Mouse (Mus musculus) MEL (cell line): ENCODE measurements at regions not wholly inside any gene's neighbourhood (a gene's known extent, or its start where the extent isn't known, plus 50 kb on each side); places are given as distances from the start of the nearest gene placed in this dataset.

Experiments
- DNase-seq: peaks from one replicate; pipeline ENCODE4 v3.0.0; 2011; ENCODE audit warnings: low read depth, low spot score
- H3K27ac ChIP-seq: 2 replicates; pipeline ENCODE4 v1.5.1; 2012; ENCODE audit warnings: low read depth, mild to moderate bottlenecking, control low read depth, low read length, moderate library complexity; ENCODE audit not compliant: control insufficient read depth
- H3K27me3 ChIP-seq, 2 experiments: fragments of 150-350 bp in 1 of 2; sonication (generic) in 1 of 2; 2 replicates each; pipeline ENCODE4 v1.6.1; 2012; ENCODE audit warnings: low read length in 2 of 2, mild to moderate bottlenecking in 2 of 2, improper control_type of control experiment in 1 of 2, moderate library complexity in 1 of 2; ENCODE audit not compliant: insufficient read depth in 2 of 2, control insufficient read depth in 1 of 2
- H3K36me3 ChIP-seq, 2 experiments: 2 replicates each; pipeline ENCODE4 v1.6.1; 2012 to 2014; ENCODE audit warnings: low read length in 2 of 2, improper control_type of control experiment in 1 of 2, inconsistent platforms in 1 of 2, mild to moderate bottlenecking in 1 of 2; ENCODE audit not compliant: insufficient read depth in 2 of 2, control insufficient read depth in 1 of 2
- H3K4me1 ChIP-seq, 2 experiments: fragments of 150-350 bp in 1 of 2; sonication (generic) in 1 of 2; 2 replicates each; pipeline ENCODE4 v1.6.1; 2012; ENCODE audit warnings: low read length in 2 of 2, improper control_type of control experiment in 1 of 2, mild to moderate bottlenecking in 1 of 2; ENCODE audit not compliant: insufficient read depth in 2 of 2, control insufficient read depth in 1 of 2
- H3K4me3 ChIP-seq, 2 experiments: fragments of 150-350 bp in 1 of 2; sonication (generic) in 1 of 2; 2 replicates each; pipeline ENCODE4 v1.5.1; 2012; ENCODE audit warnings: low read depth in 2 of 2, low read length in 2 of 2, mild to moderate bottlenecking in 2 of 2, moderate library complexity in 2 of 2, control low read depth in 1 of 2, improper control_type of control experiment in 1 of 2; ENCODE audit not compliant: control insufficient read depth in 1 of 2, insufficient read depth in 1 of 2
- H3K79me2 ChIP-seq: 2 replicates; pipeline ENCODE4 v1.6.1; 2012; ENCODE audit warnings: mild to moderate bottlenecking, low read length, moderate library complexity; ENCODE audit not compliant: control insufficient read depth, poor library complexity, insufficient read depth
- H3K9ac ChIP-seq: 2 replicates; pipeline ENCODE4 v1.6.1; 2012; ENCODE audit warnings: low read depth, mild to moderate bottlenecking, control low read depth, low read length, moderate library complexity; ENCODE audit not compliant: control insufficient read depth, poor library complexity, severe bottlenecking
- H3K9me3 ChIP-seq: fragments of 150-350 bp; sonication (generic); replicated peaks from 2 replicates; pipeline ENCODE4 v1.6.1; 2012; ENCODE audit warnings: mild to moderate bottlenecking, low read length, improper control_type of control experiment, moderate library complexity; ENCODE audit not compliant: insufficient read depth
- BHLHE40 ChIP-seq: IDR thresholded peaks from 2 replicates; pipeline ENCODE4 v1.6.1; 2012; ENCODE audit warnings: low read depth, mild to moderate bottlenecking, inconsistent platforms, low read length, improper control_type of control experiment, borderline replicate concordance
- CHD1 ChIP-seq: IDR thresholded peaks from 2 replicates; pipeline ENCODE4 v1.6.1; 2012; ENCODE audit warnings: low read depth, mild to moderate bottlenecking, inconsistent platforms, low read length, improper control_type of control experiment
- CTCF ChIP-seq, 3 experiments: IDR thresholded peaks in 2 of 3; conservative IDR thresholded peaks in 1 of 3; 2 replicates each; pipeline ENCODE4 v1.5.1; 2011 to 2012; ENCODE audit warnings: low read length in 3 of 3, low read depth in 2 of 3, mild to moderate bottlenecking in 2 of 3, improper control_type of control experiment in 1 of 3, inconsistent platforms in 1 of 3, mixed read lengths in 1 of 3, moderate library complexity in 1 of 3; ENCODE audit not compliant: control insufficient read depth in 1 of 3, insufficient read depth in 1 of 3, poor library complexity in 1 of 3, severe bottlenecking in 1 of 3
- E2F4 ChIP-seq: IDR thresholded peaks from 2 replicates; pipeline ENCODE4 v1.6.1; 2011; ENCODE audit warnings: low read depth, low read length, improper control_type of control experiment, borderline replicate concordance
- EP300 ChIP-seq, 2 experiments: IDR thresholded peaks; 2 replicates each; pipeline ENCODE4 v1.6.1; 2011; ENCODE audit warnings: improper control_type of control experiment in 2 of 2, low read length in 2 of 2, low read depth in 1 of 2, mild to moderate bottlenecking in 1 of 2
- ETS1 ChIP-seq: IDR thresholded peaks from 2 replicates; pipeline ENCODE4 v1.6.1; 2012; ENCODE audit warnings: low read depth, mild to moderate bottlenecking, inconsistent platforms, low read length, improper control_type of control experiment, moderate library complexity
- GATA1 ChIP-seq: IDR thresholded peaks from 2 replicates; pipeline ENCODE4 v1.6.1; 2011; ENCODE audit warnings: low read depth, low read length, improper control_type of control experiment
- HCFC1 ChIP-seq: IDR thresholded peaks from 2 replicates; pipeline ENCODE4 v1.6.1; 2012; ENCODE audit warnings: low read depth, mild to moderate bottlenecking, inconsistent platforms, low read length, improper control_type of control experiment, moderate library complexity
- KAT2A ChIP-seq: conservative IDR thresholded peaks from 2 replicates; pipeline ENCODE4 v1.6.1; 2012; ENCODE audit warnings: low read depth, low read length, improper control_type of control experiment, inconsistent platforms
- MAX ChIP-seq: IDR thresholded peaks from 2 replicates; pipeline ENCODE4 v1.6.1; 2011; ENCODE audit warnings: low read length, improper control_type of control experiment
- MAZ ChIP-seq: IDR thresholded peaks from 2 replicates; pipeline ENCODE4 v1.6.1; 2012; ENCODE audit warnings: low read depth, mild to moderate bottlenecking, inconsistent platforms, low read length, improper control_type of control experiment
- MEF2A ChIP-seq: IDR thresholded peaks from 2 replicates; pipeline ENCODE4 v1.6.1; 2014; ENCODE audit warnings: low read depth, mild to moderate bottlenecking, inconsistent platforms, low read length, improper control_type of control experiment; ENCODE audit not compliant: poor library complexity, insufficient replicate concordance, severe bottlenecking; ENCODE audit errors: extremely low read depth
- MXI1 ChIP-seq: IDR thresholded peaks from 2 replicates; pipeline ENCODE4 v1.6.1; 2011; ENCODE audit warnings: mild to moderate bottlenecking, low read depth, low read length, improper control_type of control experiment
- MYB ChIP-seq: IDR thresholded peaks from 2 replicates; pipeline ENCODE4 v1.6.1; 2011; ENCODE audit warnings: mild to moderate bottlenecking, low read depth, low read length, improper control_type of control experiment
- MYC ChIP-seq: IDR thresholded peaks from 2 replicates; pipeline ENCODE4 v1.6.1; 2011; ENCODE audit warnings: low read depth, mild to moderate bottlenecking, low read length, improper control_type of control experiment, moderate library complexity
- NELFE ChIP-seq: IDR thresholded peaks from 2 replicates; pipeline ENCODE4 v1.6.1; 2011; ENCODE audit warnings: low read depth, low read length, improper control_type of control experiment
- NRF1 ChIP-seq: IDR thresholded peaks from 2 replicates; pipeline ENCODE4 v1.6.1; 2014; ENCODE audit warnings: low read depth, mild to moderate bottlenecking, inconsistent platforms, low read length, improper control_type of control experiment, moderate library complexity; ENCODE audit not compliant: poor library complexity, insufficient read depth, severe bottlenecking
- POLR2A ChIP-seq, 2 experiments: IDR thresholded peaks; 2 replicates each; pipeline ENCODE4 v1.6.1; 2011 to 2012; ENCODE audit warnings: low read length in 2 of 2, mild to moderate bottlenecking in 2 of 2, control low read depth in 1 of 2, improper control_type of control experiment in 1 of 2, low read depth in 1 of 2, moderate library complexity in 1 of 2; ENCODE audit not compliant: control insufficient read depth in 1 of 2, insufficient read depth in 1 of 2, poor library complexity in 1 of 2
- RCOR1 ChIP-seq: IDR thresholded peaks from 2 replicates; pipeline ENCODE4 v1.6.1; 2012; ENCODE audit warnings: low read depth, mild to moderate bottlenecking, inconsistent platforms, low read length, improper control_type of control experiment
- SIN3A ChIP-seq: IDR thresholded peaks from 2 replicates; pipeline ENCODE4 v1.6.1; 2012; ENCODE audit warnings: low read length, improper control_type of control experiment, inconsistent platforms
- TAL1 ChIP-seq: IDR thresholded peaks from 2 replicates; pipeline ENCODE4 v1.6.1; 2012; ENCODE audit warnings: mild to moderate bottlenecking, inconsistent platforms, low read length, moderate library complexity, mixed read lengths
- TCF12 ChIP-seq: IDR thresholded peaks from 2 replicates; pipeline ENCODE4 v1.6.1; 2014; ENCODE audit warnings: low read depth, mild to moderate bottlenecking, inconsistent platforms, low read length, improper control_type of control experiment, moderate library complexity
- UBTF ChIP-seq: IDR thresholded peaks from 2 replicates; pipeline ENCODE4 v1.6.1; 2012; ENCODE audit warnings: low read depth, mild to moderate bottlenecking, inconsistent platforms, low read length, improper control_type of control experiment, moderate library complexity, borderline replicate concordance; ENCODE audit not compliant: insufficient read depth
- USF1 ChIP-seq: IDR thresholded peaks from 2 replicates; pipeline ENCODE4 v1.6.1; 2014; ENCODE audit warnings: low read depth, mild to moderate bottlenecking, inconsistent platforms, low read length, improper control_type of control experiment, moderate library complexity
- USF2 ChIP-seq, 2 experiments: IDR thresholded peaks; 2 replicates each; pipeline ENCODE4 v1.6.1; 2011 to 2012; ENCODE audit warnings: improper control_type of control experiment in 2 of 2, low read length in 2 of 2, borderline replicate concordance in 1 of 2, inconsistent platforms in 1 of 2, low read depth in 1 of 2, mild to moderate bottlenecking in 1 of 2; ENCODE audit not compliant: insufficient read depth in 1 of 2
- ZC3H11A ChIP-seq: IDR thresholded peaks from 2 replicates; pipeline ENCODE4 v1.6.1; 2012; ENCODE audit warnings: low read depth, mild to moderate bottlenecking, inconsistent platforms, low read length, improper control_type of control experiment
- ZMIZ1 ChIP-seq: IDR thresholded peaks from 2 replicates; pipeline ENCODE4 v1.6.1; 2012; ENCODE audit warnings: low read depth, mild to moderate bottlenecking, inconsistent platforms, low read length, improper control_type of control experiment, moderate library complexity

GRCm38 (mm10) chr8:40084129-40084528 lies 590.7 kb upstream of the Adam24 start:
- no peak overlapping the region for H3K4me3 ChIP-seq
- no peaks in the 10 kb centered on the region for H3K9me3 ChIP-seq
- H3K27me3 ChIP-seq = no peaks in the 10 kb centered on the region
- no peaks in the 10 kb centered on the region for H3K4me1 ChIP-seq
- no peak overlapping the region for H3K9ac ChIP-seq
- DNase-seq = no peak
- no peak overlapping the region for H3K27ac ChIP-seq
- no peaks in the 10 kb centered on the region for H3K79me2 ChIP-seq
- TF ChIP-seq SIN3A = no peak
- TF ChIP-seq USF1 = no peak
- TF ChIP-seq MYC = no peak
- TF ChIP-seq CTCF (IDR thresholded peaks at IDR 0.05 in 2 of 3, conservative IDR thresholded peaks at IDR 0.05 in 1 of 3; ENCODE audit: control insufficient read depth in 1 of 3, insufficient read depth in 1 of 3, low read depth in 2 of 3, low read length in 3 of 3, poor library complexity in 1 of 3, severe bottlenecking in 1 of 3) = no peak
- no peak for TF ChIP-seq MXI1
- no peak for TF ChIP-seq GATA1
- TF ChIP-seq NRF1 = no peak
- TF ChIP-seq HCFC1 = no peak
- TF ChIP-seq TAL1 = no peak
- no peak for TF ChIP-seq E2F4
- TF ChIP-seq MAZ = no peak
- TF ChIP-seq MEF2A = no peak
- no peak for TF ChIP-seq UBTF
- TF ChIP-seq KAT2A = no peak
- TF ChIP-seq MAX = no peak
- no peak for TF ChIP-seq MYB
- TF ChIP-seq TCF12 = no peak
- TF ChIP-seq ZC3H11A = no peak
- no peak for TF ChIP-seq RCOR1
- TF ChIP-seq, all 39 proteins: peak for 0
- H3K36me3 ChIP-seq = no peaks in the 10 kb centered on the region

- Histone ChIP-seq H3K9me3 (no peaks in the 10 kb centered on the region), H3K27me3 (no peaks in the 10 kb centered on the region), H3K4me1 (no peaks in the 10 kb centered on the region), H3K9ac (no peak overlapping the region), H3K4me3 (no peak overlapping the region), H3K79me2 (no peaks in the 10 kb centered on the region)
- no peak for DNase-seq
- no peak for TF ChIP-seq MAZ
- no peak for TF ChIP-seq ETS1
- no peak for TF ChIP-seq EP300 (IDR thresholded peaks at IDR 0.05; ENCODE audit: low read depth in 1 of 2, low read length in 2 of 2)
- no peak for TF ChIP-seq TAL1
- no peak for TF ChIP-seq UBTF
- no peak for TF ChIP-seq CTCF (IDR thresholded peaks at IDR 0.05 in 2 of 3, conservative IDR thresholded peaks at IDR 0.05 in 1 of 3; ENCODE audit: control insufficient read depth in 1 of 3, insufficient read depth in 1 of 3, low read depth in 2 of 3, low read length in 3 of 3, poor library complexity in 1 of 3, severe bottlenecking in 1 of 3)
- no peak for TF ChIP-seq MAX
- TF ChIP-seq CHD1 = no peak
- no peak for TF ChIP-seq NELFE
- no peak for TF ChIP-seq BHLHE40
- no peak for TF ChIP-seq USF2 (IDR thresholded peaks at IDR 0.05; ENCODE audit: borderline replicate concordance in 1 of 2, insufficient read depth in 1 of 2, low read depth in 1 of 2, low read length in 2 of 2)
- no peak for TF ChIP-seq POLR2A (IDR thresholded peaks at IDR 0.05; ENCODE audit: control insufficient read depth in 1 of 2, insufficient read depth in 1 of 2, low read depth in 1 of 2, low read length in 2 of 2, poor library complexity in 1 of 2)
- TF ChIP-seq MYC = no peak
- TF ChIP-seq SIN3A = no peak
- TF ChIP-seq MEF2A = no peak
- no peak for TF ChIP-seq MXI1
- TF ChIP-seq ZMIZ1 = no peak
- no peak for TF ChIP-seq RCOR1
- no peak for TF ChIP-seq HCFC1
- TF ChIP-seq E2F4 = no peak
- TF ChIP-seq, all 39 proteins: peak for 0
- H3K27ac ChIP-seq = no peak overlapping the region
- H3K36me3 ChIP-seq = no peaks in the 10 kb centered on the region
Measured at GRCm38 (mm10) chr8:40089377-40089776, 585.5 kb upstream of the Adam24 start.
